Mouse (Mus musculus): ENCODE data around the gene Grip1. TPM values are rescaled to one million over a fixed set of nuclear protein-coding genes. Genes with fewer than 3 reads are reported as not detected.

Grip1 gene
- polyA plus RNA-seq, 1 experiment = 0.08 TPM

DNA sequence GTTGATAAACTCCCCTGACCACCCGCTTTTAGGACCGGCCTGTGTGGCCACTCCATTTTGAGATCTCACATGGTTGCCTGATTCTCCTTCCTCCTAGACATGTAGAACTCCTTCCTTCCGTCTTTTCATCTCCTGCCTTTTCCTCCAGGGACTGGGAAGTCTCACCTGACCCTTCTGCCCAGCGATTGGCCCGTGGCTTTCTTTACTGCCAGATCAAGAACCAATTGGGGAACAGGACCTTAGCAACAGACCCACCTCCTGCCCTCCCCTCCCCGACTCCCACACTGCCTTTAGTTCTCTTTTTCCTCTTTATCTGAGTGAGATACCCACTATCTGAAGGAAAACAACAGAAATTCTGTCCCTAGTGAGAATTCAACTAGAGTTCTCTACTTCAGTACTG, 180.9 kb downstream of the Grip1 start:
- Histone ChIP-seq H3ac (ENCODE audit: control insufficient read depth, insufficient read length) (no peak overlapping the region), H3K4me2 (ENCODE audit: low read depth) (no peak overlapping the region), H3K27me3 (ENCODE audit: control insufficient read depth, insufficient read depth, insufficient read length) (peaks cover 9% of the 10 kb centered on the region), H3K4me3 (no peak overlapping the region), H3K36me3 (ENCODE audit: control insufficient read depth, insufficient read depth) (no peaks in the 10 kb centered on the region), H3K79me2 (ENCODE audit: control insufficient read depth, insufficient read depth) (no peaks in the 10 kb centered on the region)
- TF ChIP-seq TCF3 (IDR thresholded peaks at IDR 0.05; ENCODE audit: insufficient read length, low read depth) = no peak
- TF ChIP-seq MAX (IDR thresholded peaks at IDR 0.05; ENCODE audit: low read depth) = no peak
- TF ChIP-seq USF1 (IDR thresholded peaks at IDR 0.05; ENCODE audit: low read depth) = no peak
- TF ChIP-seq TCF12 (IDR thresholded peaks at IDR 0.05; ENCODE audit: insufficient read depth, poor library complexity, severe bottlenecking) = no peak
- TF ChIP-seq SRF (IDR thresholded peaks at IDR 0.05; ENCODE audit: control insufficient read depth, insufficient read length, low read depth) = no peak
- no peak for TF ChIP-seq MYOG (IDR thresholded peaks at IDR 0.05; ENCODE audit: control insufficient read depth in 1 of 3, insufficient read depth in 1 of 3, insufficient read length in 2 of 3, low read depth in 2 of 3)
- TF ChIP-seq POLR2A (IDR thresholded peaks at IDR 0.05; ENCODE audit: insufficient read length, low read depth) = no peak
- no peak for TF ChIP-seq POLR2AphosphoS2 (IDR thresholded peaks at IDR 0.05; ENCODE audit: insufficient read length, low read depth)
- no peak for TF ChIP-seq MYOD1 (IDR thresholded peaks at IDR 0.05; ENCODE audit: control insufficient read depth in 1 of 3, insufficient read length in 2 of 3, low read depth in 2 of 3)
- no peak for TF ChIP-seq E2F4 (IDR thresholded peaks at IDR 0.05; ENCODE audit: insufficient read depth)
- no peak for TF ChIP-seq CEBPB (IDR thresholded peaks at IDR 0.05; ENCODE audit: insufficient read depth, poor library complexity, severe bottlenecking)
- TF ChIP-seq REST (IDR thresholded peaks at IDR 0.05; ENCODE audit: insufficient read depth, insufficient read length) = no peak

DNA sequence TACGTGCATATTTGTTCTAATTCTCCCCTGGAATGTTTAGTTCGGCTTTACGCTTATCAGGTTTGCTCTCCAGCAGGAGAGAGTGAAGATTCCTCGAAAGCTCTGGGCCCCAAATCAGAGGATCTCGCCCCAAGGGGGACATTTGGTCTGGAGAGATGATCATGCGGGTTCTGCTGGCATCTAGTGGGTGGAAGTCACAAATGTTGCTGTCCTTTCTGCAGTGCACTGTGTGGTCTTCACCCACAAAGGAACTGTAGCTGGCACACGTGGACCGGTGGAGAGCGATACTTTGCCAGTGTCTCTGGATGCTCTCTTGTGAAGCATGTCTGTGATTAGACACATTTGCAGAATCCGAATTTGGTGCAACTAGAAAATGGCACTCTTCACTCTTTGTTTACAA, 186.9 kb downstream of the Grip1 start:
- H3K36me3 ChIP-seq (ENCODE audit: control insufficient read depth, insufficient read depth) = no peaks in the 10 kb centered on the region

DNA sequence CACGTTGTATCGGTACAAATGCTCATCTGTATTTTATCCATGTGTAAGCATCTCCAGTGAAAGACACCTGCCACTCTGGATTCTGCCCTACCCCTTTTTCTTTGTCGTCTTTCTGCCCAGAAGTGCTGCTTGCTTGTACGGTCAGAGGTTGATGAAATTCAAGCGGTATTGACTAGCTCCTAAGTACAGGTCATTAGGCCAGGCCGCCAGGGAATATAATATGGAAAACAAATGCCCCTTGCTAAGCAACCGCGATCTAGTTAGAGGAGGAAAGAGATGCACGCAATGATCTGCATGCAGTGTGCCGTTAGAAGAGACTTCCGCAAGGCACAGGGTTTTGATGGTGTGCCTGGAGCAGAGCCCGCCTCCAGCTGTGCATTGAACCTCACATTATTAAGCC, 187.4 kb downstream of the Grip1 start:
- Histone ChIP-seq H3K27me3 (ENCODE audit: control insufficient read depth, insufficient read depth, insufficient read length) (peaks cover 29% of the 10 kb centered on the region), H3K36me3 (ENCODE audit: control insufficient read depth, insufficient read depth) (no peaks in the 10 kb centered on the region), H3K4me3 (no peak overlapping the region), H3K4me2 (ENCODE audit: low read depth) (no peak overlapping the region), H3ac (ENCODE audit: control insufficient read depth, insufficient read length) (no peak overlapping the region), H3K79me2 (ENCODE audit: control insufficient read depth, insufficient read depth) (no peaks in the 10 kb centered on the region)
- TF ChIP-seq E2F4 (IDR thresholded peaks at IDR 0.05; ENCODE audit: insufficient read depth) = no peak
- TF ChIP-seq TCF3 (IDR thresholded peaks at IDR 0.05; ENCODE audit: insufficient read length, low read depth) = no peak
- no peak for TF ChIP-seq CEBPB (IDR thresholded peaks at IDR 0.05; ENCODE audit: insufficient read depth, poor library complexity, severe bottlenecking)
- no peak for TF ChIP-seq REST (IDR thresholded peaks at IDR 0.05; ENCODE audit: insufficient read depth, insufficient read length)
- no peak for TF ChIP-seq MYOG (IDR thresholded peaks at IDR 0.05; ENCODE audit: control insufficient read depth in 1 of 3, insufficient read depth in 1 of 3, insufficient read length in 2 of 3, low read depth in 2 of 3)
- no peak for TF ChIP-seq MYOD1 (IDR thresholded peaks at IDR 0.05; ENCODE audit: control insufficient read depth in 1 of 3, insufficient read length in 2 of 3, low read depth in 2 of 3)
- TF ChIP-seq POLR2A (IDR thresholded peaks at IDR 0.05; ENCODE audit: insufficient read length, low read depth) = no peak
- TF ChIP-seq POLR2AphosphoS2 (IDR thresholded peaks at IDR 0.05; ENCODE audit: insufficient read length, low read depth) = no peak
- no peak for TF ChIP-seq SRF (IDR thresholded peaks at IDR 0.05; ENCODE audit: control insufficient read depth, insufficient read length, low read depth)
- TF ChIP-seq MAX (IDR thresholded peaks at IDR 0.05; ENCODE audit: low read depth) = no peak
- TF ChIP-seq TCF12 (IDR thresholded peaks at IDR 0.05; ENCODE audit: insufficient read depth, poor library complexity, severe bottlenecking) = no peak
- TF ChIP-seq USF1 (IDR thresholded peaks at IDR 0.05; ENCODE audit: low read depth) = no peak

More for the DNA sequence above, 186.9 kb downstream of the Grip1 start:
- Histone ChIP-seq H3K4me3 (no peak overlapping the region), H3ac (ENCODE audit: control insufficient read depth, insufficient read length) (no peak overlapping the region), H3K4me2 (ENCODE audit: low read depth) (no peak overlapping the region), H3K27me3 (ENCODE audit: control insufficient read depth, insufficient read depth, insufficient read length) (peaks cover 29% of the 10 kb centered on the region), H3K79me2 (ENCODE audit: control insufficient read depth, insufficient read depth) (no peaks in the 10 kb centered on the region)
- TF ChIP-seq USF1 (IDR thresholded peaks at IDR 0.05; ENCODE audit: low read depth) (no peak), E2F4 (IDR thresholded peaks at IDR 0.05; ENCODE audit: insufficient read depth) (no peak), REST (IDR thresholded peaks at IDR 0.05; ENCODE audit: insufficient read depth, insufficient read length) (no peak), POLR2A (IDR thresholded peaks at IDR 0.05; ENCODE audit: insufficient read length, low read depth) (no peak), POLR2AphosphoS2 (IDR thresholded peaks at IDR 0.05; ENCODE audit: insufficient read length, low read depth) (no peak), MAX (IDR thresholded peaks at IDR 0.05; ENCODE audit: low read depth) (no peak), SRF (IDR thresholded peaks at IDR 0.05; ENCODE audit: control insufficient read depth, insufficient read length, low read depth) (no peak), MYOD1 (IDR thresholded peaks at IDR 0.05; ENCODE audit: control insufficient read depth in 1 of 3, insufficient read length in 2 of 3, low read depth in 2 of 3) (no peak), TCF12 (IDR thresholded peaks at IDR 0.05; ENCODE audit: insufficient read depth, poor library complexity, severe bottlenecking) (no peak), CEBPB (IDR thresholded peaks at IDR 0.05; ENCODE audit: insufficient read depth, poor library complexity, severe bottlenecking) (no peak), TCF3 (IDR thresholded peaks at IDR 0.05; ENCODE audit: insufficient read length, low read depth) (no peak), MYOG (IDR thresholded peaks at IDR 0.05; ENCODE audit: control insufficient read depth in 1 of 3, insufficient read depth in 1 of 3, insufficient read length in 2 of 3, low read depth in 2 of 3) (no peak)

DNA sequence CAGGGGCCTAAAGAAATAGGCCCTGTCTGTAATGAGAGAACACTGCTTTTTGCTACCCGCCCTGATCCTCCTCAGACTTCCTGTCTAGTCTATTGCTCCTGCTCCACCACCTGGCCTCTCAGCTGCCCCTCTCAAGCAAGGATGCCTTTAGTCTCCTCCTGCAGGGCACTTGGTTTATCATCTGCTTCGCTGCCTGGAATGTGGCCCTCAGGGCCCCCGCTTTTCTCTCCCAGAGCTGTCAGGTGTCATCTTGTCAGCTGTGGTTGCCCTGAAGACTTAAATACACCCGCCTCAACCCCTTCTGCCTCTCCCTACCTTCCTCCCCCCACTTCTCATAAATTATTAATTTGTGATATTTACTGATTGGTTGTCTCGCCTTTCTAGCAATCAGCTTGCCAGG, 190.7 kb downstream of the Grip1 start:
- peaks cover 21% of the 10 kb centered on the region for H3K27me3 ChIP-seq (ENCODE audit: control insufficient read depth, insufficient read depth, insufficient read length)
- H3K4me2 ChIP-seq (ENCODE audit: low read depth) = no peak overlapping the region
- no peak overlapping the region for H3K4me3 ChIP-seq
- TF ChIP-seq TCF12 (IDR thresholded peaks at IDR 0.05; ENCODE audit: insufficient read depth, poor library complexity, severe bottlenecking) (no peak), SRF (IDR thresholded peaks at IDR 0.05; ENCODE audit: control insufficient read depth, insufficient read length, low read depth) (no peak), MAX (IDR thresholded peaks at IDR 0.05; ENCODE audit: low read depth) (no peak), CEBPB (IDR thresholded peaks at IDR 0.05; ENCODE audit: insufficient read depth, poor library complexity, severe bottlenecking) (no peak), POLR2A (IDR thresholded peaks at IDR 0.05; ENCODE audit: insufficient read length, low read depth) (no peak), MYOG (IDR thresholded peaks at IDR 0.05; ENCODE audit: control insufficient read depth in 1 of 3, insufficient read depth in 1 of 3, insufficient read length in 2 of 3, low read depth in 2 of 3) (no peak), E2F4 (IDR thresholded peaks at IDR 0.05; ENCODE audit: insufficient read depth) (no peak), POLR2AphosphoS2 (IDR thresholded peaks at IDR 0.05; ENCODE audit: insufficient read length, low read depth) (no peak), MYOD1 (IDR thresholded peaks at IDR 0.05; ENCODE audit: control insufficient read depth in 1 of 3, insufficient read length in 2 of 3, low read depth in 2 of 3) (no peak), REST (IDR thresholded peaks at IDR 0.05; ENCODE audit: insufficient read depth, insufficient read length) (no peak), TCF3 (IDR thresholded peaks at IDR 0.05; ENCODE audit: insufficient read length, low read depth) (no peak), USF1 (IDR thresholded peaks at IDR 0.05; ENCODE audit: low read depth) (no peak)
- no peaks in the 10 kb centered on the region for H3K79me2 ChIP-seq (ENCODE audit: control insufficient read depth, insufficient read depth)
- H3ac ChIP-seq (ENCODE audit: control insufficient read depth, insufficient read length) = no peak overlapping the region
- H3K36me3 ChIP-seq (ENCODE audit: control insufficient read depth, insufficient read depth) = no peaks in the 10 kb centered on the region

Measured in myocyte (in vitro differentiated cells).